Mouse (Mus musculus) lung, postnatal 0 days (tissue): Measurements from ENCODE around the gene Zbtb43.

Source experiments
- CTCF ChIP-seq: IDR thresholded peaks from 2 replicates; pipeline ENCODE4 v1.5.1; 2016; ENCODE audit warnings: antibody characterized with exemption, mild to moderate bottlenecking
- EP300 ChIP-seq: IDR thresholded peaks from 2 replicates; pipeline ENCODE4 v1.6.1; 2016; ENCODE audit warnings: antibody characterized with exemption, mild to moderate bottlenecking, control low read depth

DNA sequence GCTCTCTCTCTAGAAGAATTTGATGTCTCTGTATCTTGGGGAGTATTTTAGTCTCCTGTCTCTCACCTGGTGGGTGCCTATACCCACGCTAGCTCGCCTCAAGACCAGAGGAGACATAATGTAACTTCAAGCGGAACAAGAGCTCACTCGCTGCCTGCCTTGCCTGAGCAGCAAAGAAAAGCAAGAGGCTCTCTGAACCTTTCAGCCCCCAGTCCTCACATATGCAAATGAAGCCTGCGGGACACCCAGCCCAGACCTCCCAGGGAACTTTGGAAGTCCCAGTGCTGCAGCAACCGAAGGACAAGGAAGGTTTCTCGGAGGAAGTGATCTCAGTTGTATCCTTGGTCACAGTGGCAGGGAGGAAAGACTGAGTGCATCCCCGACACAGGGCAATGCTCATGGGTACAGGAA lies 28.9 kb downstream of the Zbtb43 start:
- no peak for TF ChIP-seq CTCF
- no peak for TF ChIP-seq EP300
